Mouse (Mus musculus) heart, adult 2 months (tissue): ENCODE results near the gene Apoc1.

ENCODE experiments used
- CTCF ChIP-seq: fragments of 200-600 bp; IDR thresholded peaks from 2 replicates; pipeline ENCODE4 v1.8.1; 2022; ENCODE audit warnings: antibody characterized with exemption, mild to moderate bottlenecking, moderate library complexity
- POLR2A ChIP-seq: fragments of 200-500 bp; IDR thresholded peaks from 2 replicates; pipeline ENCODE4 v1.6.1; 2011; ENCODE audit warnings: mild to moderate bottlenecking, low read depth, low read length, control low read depth; ENCODE audit not compliant: insufficient read depth

DNA sequence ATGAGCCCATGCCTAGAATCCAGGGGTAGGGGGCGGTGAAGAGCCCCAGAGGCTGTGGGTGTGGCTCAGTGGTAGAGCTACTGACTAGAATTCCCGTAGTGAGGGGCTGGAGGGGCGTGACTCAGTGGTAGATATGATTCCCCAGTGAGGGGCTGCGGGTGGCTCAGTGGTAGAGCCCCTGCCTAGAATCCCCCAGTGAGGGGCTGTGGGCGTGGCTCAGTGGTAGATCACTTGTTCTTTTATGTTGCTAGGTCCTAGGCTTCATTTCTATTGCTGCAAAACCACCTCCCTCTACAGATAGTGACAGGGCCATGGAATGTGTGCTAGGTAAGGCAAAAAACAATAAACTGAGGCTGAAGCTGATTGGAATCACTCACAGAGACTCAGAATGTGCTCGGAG, 3.4 kb upstream of the Apoc1 start:
- TF ChIP-seq CTCF (no peak), POLR2A (no peak)
